Mouse (Mus musculus): Measurements from ENCODE around the gene Gtf2ird1.

- peak; percentile 50 for TF ChIP-seq CTCF (IDR thresholded peaks at IDR 0.05; ENCODE audit: extremely low read depth, insufficient read depth, low read length)
- no peak for TF ChIP-seq POLR2A (IDR thresholded peaks at IDR 0.05; ENCODE audit: extremely low read depth, insufficient read depth, low read length)
Observed at GRCm38 (mm10) chr5:134473902-134474301, 17.4 kb upstream of the Gtf2ird1 start.
